Comparison of ENCODE assay signal across 15 mouse cellular contexts in genomic region chr9:77484751-77485150, GRCm38 (mm10). TPM values are rescaled to one million over a fixed set of nuclear protein-coding genes. Genes with fewer than 3 reads are reported as not detected.
DNase-seq lines count a peak whose midpoint lies in the region; ATAC-seq lines count a peak whose summit lies in the region.
"Had no signal": no experiment of that assay in that cellular context is flagged by ENCODE, and none has a peak within 500 bp of the region (broad histone marks: within the 10 kb centered on the region; RNA-seq: fewer than 3 reads in every experiment).

No protein-coding gene starts in this region.

- DNase-seq in adrenal gland, adult (ENCODE audit: inconsistent age in 2 of 2, low spot score in 1 of 2): peak; percentile 64 to 83
- DNase-seq in adrenal gland, postnatal 4 days (ENCODE audit: low spot score in 2 of 2): no peak
- peak; percentile 83 for DNase-seq in heart, adult 11 months
- DNase-seq in heart, adult 18-20 months: no peak
- DNase-seq in adrenal gland, adult 8-10 months: peak; percentile 50
- DNase-seq in adrenal gland, postnatal 25 days: peak; percentile 47
- DNase-seq in layer of hippocampus, postnatal 10 days (ENCODE audit: low spot score in 2 of 2): no peak
- DNase-seq: cerebellum, adult 11-12 months; cerebellum, adult 8-10 months; cerebellum, postnatal 14 days; gastrocnemius, postnatal 25 days had no signal

- ATAC-seq in megakaryocyte-erythroid progenitor cell, adult 5-6 weeks (replicated peaks; ENCODE audit: low FRiP score, low TSS enrichment, poor library complexity, severe bottlenecking): no peak
- ATAC-seq: activated CD4-positive, CD25-positive, alpha-beta regulatory T cell, adult 4 months; forebrain, embryonic 15.5 days; intestine, postnatal 0 days had no signal

RNA-seq across cellular contexts. Expression of gene Lrrc1, which starts 59.9 kb away (rescaled TPM):
- total RNA-seq in adrenal gland, postnatal 4 days (2021): 10 to 100 TPM; 21.3 to 26.5 TPM
- 10 to 100 TPM; 14.3 to 16.9 TPM for total RNA-seq in heart, adult 18-20 months (2021)
- 10 to 100 TPM in 3 of 4 experiments, 1 to 10 TPM in 1; 9.1 to 20.4 (median 14.8) TPM for total RNA-seq in adrenal gland, adult 8-10 months (2022)
- 12.8 and 15.4 TPM in 2 replicates for total RNA-seq in adrenal gland, postnatal 25 days (2021)
- 1 to 10 TPM; 7.4 to 9.2 TPM for total RNA-seq in layer of hippocampus, postnatal 10 days (2021)
- 15.2 and 19.6 TPM in 2 replicates for total RNA-seq in megakaryocyte-erythroid progenitor cell, adult 5-6 weeks (2014; fragmentation: Nextera tagmentation)
- 11.0 and 12.1 TPM in 2 replicates for total RNA-seq in megakaryocyte-erythroid progenitor cell, adult 5-6 weeks (2017)

Comparison
In these comparisons a context has a peak if more than half of its experiments do, and no peak if none do; other contexts are left out.
1. DNase-seq: peak in adrenal gland, adult (2 of 2), heart, adult 11 months (single experiment), adrenal gland, adult 8-10 months (single experiment) and adrenal gland, postnatal 25 days (single experiment); none in adrenal gland, postnatal 4 days (0 of 2), heart, adult 18-20 months (0 of 2) and layer of hippocampus, postnatal 10 days (0 of 2).